Mouse (Mus musculus) testis, postnatal 14 days (tissue): ENCODE measurements around the gene Zdhhc3.
A peak's percentile ranks its signal among the peaks of the same experiment; 100 is the strongest.

Experiments
- DNase-seq: peaks from one replicate; pipeline ENCODE4 v3.0.0; 2021; ENCODE audit warnings: low spot score

Gene Zdhhc3

GRCm38 (mm10) chr9:123112805-123113521 is at the start of gene Zdhhc3, which contains the start of gene Exosc7:
TSS of gene Zdhhc3 (minus strand) at chr9:123113205.
TSS of gene Exosc7 (plus strand) at chr9:123113215.
- DNase-seq: peak; percentile 86

- no peak for DNase-seq
Observed at GRCm38 (mm10) chr9:123161792-123162191, 48.8 kb upstream of the Zdhhc3 start.

- DNase-seq: peak; percentile 44
Observed at GRCm38 (mm10) chr9:123159330-123159729, 46.3 kb upstream of the Zdhhc3 start.

DNA sequence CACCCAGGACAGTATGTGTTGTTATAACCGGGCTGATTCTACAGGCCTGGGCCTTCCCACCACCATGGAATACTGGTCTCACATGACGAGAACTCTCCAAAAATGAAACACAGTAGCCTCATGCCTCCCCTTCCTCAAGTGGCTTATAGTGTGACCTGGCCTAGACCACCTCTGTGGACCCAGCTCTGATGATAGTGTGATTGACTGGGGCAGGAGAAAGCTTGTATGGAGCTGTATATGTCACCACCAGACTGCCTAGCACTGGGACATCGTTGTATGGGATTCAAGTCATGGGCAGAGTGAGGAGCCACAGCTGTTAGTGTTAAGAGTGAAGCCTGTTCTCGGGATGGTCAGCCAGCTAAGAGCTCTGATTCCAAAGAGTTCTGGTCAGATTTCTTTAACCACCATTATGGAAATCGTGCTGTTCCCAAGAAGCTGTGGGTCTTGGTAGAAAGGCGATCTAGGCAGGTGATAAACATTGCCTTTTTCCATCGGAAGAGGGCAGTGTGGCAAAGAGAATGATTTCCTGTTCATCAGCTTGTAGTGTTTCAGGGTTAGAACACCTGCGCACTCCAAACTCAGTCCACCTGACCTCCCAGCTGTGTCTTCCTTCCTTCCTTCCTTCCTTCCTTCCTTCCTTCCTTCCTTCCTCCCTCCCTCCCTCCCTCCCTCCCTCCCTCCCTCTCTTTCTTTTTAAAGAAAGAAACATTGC is 45.3 kb upstream of the Zdhhc3 start:
- no peak for DNase-seq

GRCm38 (mm10) chr9:123157699-123158098 is 44.7 kb upstream of the Zdhhc3 start:
- DNase-seq: no peak

- DNase-seq: peak; percentile 63
Observed at GRCm38 (mm10) chr9:123156910-123157361, 43.9 kb upstream of the Zdhhc3 start.

- no peak for DNase-seq
Observed at GRCm38 (mm10) chr9:123153121-123153520, 40.1 kb upstream of the Zdhhc3 start.

GRCm38 (mm10) chr9:123152026-123152425 is 39.0 kb upstream of the Zdhhc3 start:
- DNase-seq: no peak

DNA sequence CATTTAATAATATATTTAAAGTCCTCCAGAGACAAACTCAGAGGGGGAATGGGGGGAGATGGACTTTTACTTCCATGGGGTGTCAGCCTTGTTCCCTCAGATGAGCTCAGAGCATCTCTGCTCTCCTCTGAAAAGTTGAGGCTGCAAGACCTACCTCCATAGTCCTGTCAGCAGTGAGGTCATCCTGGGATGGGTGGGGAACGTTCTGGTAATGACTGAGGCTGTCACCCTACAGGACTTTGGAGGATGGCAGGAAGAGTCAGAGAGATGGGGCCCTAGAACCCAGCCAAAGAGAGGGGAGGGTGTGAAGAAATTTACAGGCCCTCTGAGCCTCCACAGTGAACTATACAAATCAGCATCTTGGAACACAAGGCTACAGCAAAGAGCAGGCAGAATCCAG is 38.6 kb upstream of the Zdhhc3 start:
- DNase-seq: no peak

DNA sequence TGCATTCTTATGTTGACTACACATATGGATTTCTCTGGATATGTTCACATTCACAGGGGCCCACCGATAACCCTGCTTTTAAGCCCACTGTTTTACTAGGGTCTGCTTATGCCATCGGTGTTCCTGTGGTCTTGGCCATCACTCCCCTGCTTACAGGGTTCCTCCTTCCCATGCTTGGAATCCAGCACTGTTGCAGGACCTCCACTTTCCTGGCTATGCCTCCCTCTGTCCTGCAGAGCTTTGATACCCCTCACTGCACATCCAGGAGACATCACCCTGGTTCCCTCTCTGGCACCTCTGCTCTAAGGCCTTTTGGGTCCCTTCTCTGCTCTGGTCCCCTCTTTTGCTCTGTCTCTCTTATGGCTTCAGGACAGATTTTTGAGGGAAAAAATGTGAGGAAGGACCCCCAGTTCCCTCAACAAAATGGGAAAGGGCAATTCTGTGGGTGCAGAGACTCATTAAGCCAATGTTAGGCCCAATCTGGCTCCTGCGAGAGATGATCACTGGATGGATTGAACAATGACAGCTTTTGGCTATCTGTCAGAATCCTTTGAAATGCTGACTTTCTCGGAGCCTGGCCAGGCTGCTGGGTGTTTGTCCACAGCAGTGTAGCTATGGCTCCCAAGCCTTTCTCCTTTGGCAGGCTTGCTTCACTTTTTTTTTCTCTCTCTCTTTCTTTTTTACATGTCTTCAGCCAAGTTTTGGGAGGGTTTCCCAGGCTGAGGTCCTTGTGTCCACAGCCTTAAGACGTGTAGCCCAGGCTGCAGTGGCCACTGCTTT is 37.4 kb upstream of the Zdhhc3 start, which contains the start of gene Clec3b:
Gene Clec3b, plus strand, starts transcription at position 706 of the 780 bp plus-strand sequence.
- peak; percentile 26 for DNase-seq

DNA sequence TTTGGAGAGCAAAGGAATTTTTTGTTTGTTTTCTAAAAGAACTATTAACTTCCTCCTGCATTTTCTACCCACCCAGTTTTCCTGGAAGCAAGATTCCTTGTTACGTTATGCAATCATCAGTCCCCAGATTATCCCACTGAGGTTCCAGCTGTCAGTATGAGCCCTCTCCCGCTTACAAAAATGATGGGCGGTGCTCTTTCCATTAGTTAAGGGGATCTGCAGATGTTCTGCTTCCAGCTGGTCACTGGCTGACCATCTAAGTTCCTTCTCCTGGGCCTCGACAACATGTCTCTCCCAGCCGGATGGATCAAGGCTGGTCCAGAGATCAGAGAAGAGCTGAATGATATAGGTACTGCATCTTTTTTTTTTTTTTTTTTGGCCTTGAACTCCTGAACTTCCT is 35.4 kb upstream of the Zdhhc3 start:
- DNase-seq: no peak

- no peak for DNase-seq
Observed at GRCm38 (mm10) chr9:123139887-123140614, 27.0 kb upstream of the Zdhhc3 start.

GRCm38 (mm10) chr9:123138891-123139474 is 26.0 kb upstream of the Zdhhc3 start:
- peak; percentile 42 for DNase-seq

DNA sequence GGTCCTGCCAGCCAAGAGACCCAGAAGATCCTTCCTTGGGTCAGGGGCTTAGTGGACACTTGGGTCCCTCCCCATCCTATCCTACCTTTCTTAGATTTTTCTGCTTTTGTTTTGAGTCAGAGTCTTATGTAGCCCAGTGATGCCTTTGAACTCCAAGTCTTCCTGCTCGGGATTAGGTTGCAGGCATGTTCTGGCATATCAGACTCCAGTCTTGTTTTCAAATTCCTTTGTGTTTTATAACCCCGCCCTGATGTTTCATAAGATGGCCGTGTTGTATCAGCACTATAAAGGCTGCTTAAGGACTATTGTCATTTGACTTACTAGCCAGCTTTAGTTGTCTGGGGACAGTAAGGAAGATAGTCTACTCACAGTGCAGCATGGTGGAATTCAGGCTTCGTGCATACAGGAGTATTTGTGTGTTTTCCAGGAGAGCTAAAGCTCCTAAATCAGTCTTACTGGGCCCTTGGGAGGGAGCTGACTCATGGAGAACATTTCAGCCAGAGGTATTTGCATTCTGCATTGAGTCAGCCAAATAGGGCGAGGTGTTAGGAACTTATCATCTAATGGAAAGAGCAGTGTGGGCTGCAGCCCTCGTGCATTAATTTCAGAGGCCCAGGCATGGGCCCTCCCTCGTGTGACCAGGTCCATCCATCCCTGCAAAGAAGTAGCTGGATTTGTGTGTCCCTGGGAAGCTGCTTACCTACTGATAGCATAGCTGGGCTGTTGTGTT is 24.1 kb upstream of the Zdhhc3 start:
- peak; percentile 16 for DNase-seq

GRCm38 (mm10) chr9:123132994-123133393 is 20.0 kb upstream of the Zdhhc3 start:
- no peak for DNase-seq

DNA sequence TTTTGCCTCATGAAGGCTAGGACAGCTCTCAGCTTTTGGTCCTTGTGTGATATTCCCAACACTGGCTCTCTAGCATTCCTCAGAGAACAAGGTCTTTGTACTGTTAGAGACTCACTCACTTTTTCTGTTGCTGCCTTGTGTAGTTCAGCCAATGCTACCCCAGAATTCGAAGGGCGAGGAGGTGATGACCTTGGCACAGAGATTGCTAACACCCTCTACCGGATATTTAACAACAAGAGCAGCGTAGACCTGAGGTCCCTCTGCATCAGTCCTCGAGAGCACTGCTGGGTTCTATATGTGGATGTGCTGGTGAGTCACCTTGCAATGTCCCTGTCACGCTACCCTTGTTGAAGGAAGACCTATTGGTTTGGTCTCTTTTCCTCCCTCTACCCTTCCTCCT is 14.7 kb upstream of the Zdhhc3 start:
- DNase-seq: no peak

- DNase-seq: no peak
Observed at GRCm38 (mm10) chr9:123124413-123124981, 11.5 kb upstream of the Zdhhc3 start.

GRCm38 (mm10) chr9:123123571-123124412 is 10.8 kb upstream of the Zdhhc3 start:
- no peak for DNase-seq

- no peak for DNase-seq
Observed at GRCm38 (mm10) chr9:123123017-123123416, 10.0 kb upstream of the Zdhhc3 start.
